Mouse (Mus musculus) stomach, embryonic 14.5 days (tissue): ENCODE measurements at regions not wholly inside any gene's neighbourhood (a gene's known extent, or its start where the extent isn't known, plus 50 kb on each side); places are given as distances from the start of the nearest gene placed in this dataset.

Source experiments
- ATAC-seq: fragments of 200-750 bp; cut with Nextera tagmentation; 2 replicates; pipeline ENCODE4 v1.8.0; 2017; ENCODE audit warnings: low read depth, moderate TSS enrichment; ENCODE audit not compliant: insufficient number of reproducible peaks, insufficient read depth, low FRiP score
- H3K27ac ChIP-seq: fragments of 300-500 bp; sonication (generic); 2 replicates; pipeline ENCODE4 v1.5.1; 2014; ENCODE audit warnings: mild to moderate bottlenecking, low read length, moderate library complexity, mixed read lengths
- H3K27me3 ChIP-seq: fragments of 300-500 bp; sonication (generic); 2 replicates; pipeline ENCODE4 v1.6.1; 2014; ENCODE audit warnings: low read length, control low read depth, mixed read lengths; ENCODE audit not compliant: control insufficient read depth, insufficient read depth
- H3K36me3 ChIP-seq: fragments of 300-500 bp; sonication (generic); 2 replicates; pipeline ENCODE4 v1.6.1; 2014; ENCODE audit warnings: mild to moderate bottlenecking, control low read depth, low read length, moderate library complexity, mixed read lengths; ENCODE audit not compliant: control insufficient read depth, insufficient read depth
- H3K4me1 ChIP-seq: fragments of 300-500 bp; sonication (generic); 2 replicates; pipeline ENCODE4 v1.6.1; 2014; ENCODE audit warnings: low read length, control low read depth, mixed read lengths; ENCODE audit not compliant: control insufficient read depth, insufficient read depth
- H3K4me2 ChIP-seq: fragments of 300-500 bp; sonication (generic); replicated peaks from 2 replicates; pipeline ENCODE4 v1.6.1; 2014; ENCODE audit warnings: low read depth, low read length, control low read depth
- H3K4me3 ChIP-seq: fragments of 300-500 bp; sonication (generic); 2 replicates; pipeline ENCODE4 v1.5.1; 2014; ENCODE audit warnings: low read depth, low read length, control low read depth
- H3K9ac ChIP-seq: fragments of 300-500 bp; sonication (generic); replicated peaks from 2 replicates; pipeline ENCODE4 v1.6.1; 2014; ENCODE audit warnings: low read depth, mild to moderate bottlenecking, control low read depth, low read length, moderate library complexity, mixed read lengths
- H3K9me3 ChIP-seq: fragments of 300-500 bp; sonication (generic); 2 replicates; pipeline ENCODE4 v1.6.1; 2016; ENCODE audit warnings: low read depth, low read length, control low read depth; ENCODE audit not compliant: control insufficient read depth
- WGBS: fragments of 180-500 bp; shearing (Covaris S2); extraction: QIAGEN DNeasy Blood & Tissue Kit; methylation state at CpG from one replicate; pipeline ENCODE4 v1.1.7; 2014; 5-methylcytosine and 5-hydroxymethylcytosine counted together

GRCm38 (mm10) chr11:63822847-63823246 lies 99.2 kb downstream of the Hs3st3b1 start:
- Histone ChIP-seq H3K27me3 (no peaks in the 10 kb centered on the region), H3K27ac (no peak overlapping the region), H3K9ac (no peak overlapping the region), H3K36me3 (no peaks in the 10 kb centered on the region), H3K4me1 (no peaks in the 10 kb centered on the region), H3K4me2 (no peak overlapping the region), H3K9me3 (no peaks in the 10 kb centered on the region), H3K4me3 (no peak overlapping the region)
- ATAC-seq = no peak
- WGBS = 78% methylated on average over 4 of the region's 4 CpGs

DNA sequence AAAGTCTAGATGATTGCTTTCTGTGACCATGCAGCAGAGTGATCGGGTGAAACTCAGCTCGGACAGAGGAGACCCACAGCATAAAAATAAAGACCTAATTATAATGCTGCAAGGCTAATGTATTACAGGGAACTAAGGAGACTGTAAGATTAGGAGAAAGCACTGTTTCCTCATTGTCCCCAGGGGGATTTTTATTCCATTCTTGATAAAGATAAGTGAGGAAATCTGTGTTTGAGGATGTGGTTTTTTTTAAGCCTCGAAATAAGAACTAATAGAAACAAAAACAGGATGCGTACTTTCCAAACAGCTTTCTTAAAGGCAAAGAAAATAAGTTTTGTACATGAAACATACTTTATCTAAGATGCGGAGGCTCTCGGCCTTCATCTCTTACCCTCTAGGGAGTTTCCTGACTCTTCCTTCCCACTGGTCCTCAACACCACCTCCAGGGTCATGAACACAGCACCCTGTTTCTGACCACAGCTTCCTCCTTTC lies 94.8 kb downstream of the Hs3st3b1 start:
- no peaks in the 10 kb centered on the region for H3K27me3 ChIP-seq

DNA sequence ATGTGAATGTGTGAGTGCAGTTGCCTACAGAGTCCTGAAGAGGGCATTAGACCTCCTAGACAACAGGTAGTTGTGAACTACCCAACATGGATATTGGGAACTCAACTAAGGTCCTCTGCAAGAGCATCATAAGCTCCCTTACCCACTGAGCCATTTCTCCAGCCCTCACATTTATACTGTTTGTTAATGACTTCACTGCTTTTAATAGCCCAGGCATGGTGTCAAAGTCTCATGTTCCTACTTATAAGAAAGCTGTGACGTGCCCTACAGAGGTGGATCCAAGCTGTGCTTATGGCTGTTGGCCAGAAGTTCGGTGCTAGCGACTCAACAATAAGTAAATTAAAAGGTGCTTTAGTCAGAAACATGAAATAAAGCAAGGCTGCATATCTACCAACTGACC lies 88.6 kb downstream of the Hs3st3b1 start:
- no peak for ATAC-seq
- no peaks in the 10 kb centered on the region for H3K36me3 ChIP-seq
- 75% methylated on average over 3 of the region's 3 CpGs for WGBS

More for the DNA sequence above, 94.8 kb downstream of the Hs3st3b1 start:
- Histone ChIP-seq H3K4me3 (no peak overlapping the region), H3K36me3 (no peaks in the 10 kb centered on the region), H3K9me3 (no peaks in the 10 kb centered on the region), H3K4me1 (no peaks in the 10 kb centered on the region), H3K27ac (no peak overlapping the region), H3K4me2 (no peak overlapping the region), H3K9ac (no peak overlapping the region)
- 87% methylated on average over 6 of the region's 6 CpGs for WGBS
- no peak for ATAC-seq

DNA sequence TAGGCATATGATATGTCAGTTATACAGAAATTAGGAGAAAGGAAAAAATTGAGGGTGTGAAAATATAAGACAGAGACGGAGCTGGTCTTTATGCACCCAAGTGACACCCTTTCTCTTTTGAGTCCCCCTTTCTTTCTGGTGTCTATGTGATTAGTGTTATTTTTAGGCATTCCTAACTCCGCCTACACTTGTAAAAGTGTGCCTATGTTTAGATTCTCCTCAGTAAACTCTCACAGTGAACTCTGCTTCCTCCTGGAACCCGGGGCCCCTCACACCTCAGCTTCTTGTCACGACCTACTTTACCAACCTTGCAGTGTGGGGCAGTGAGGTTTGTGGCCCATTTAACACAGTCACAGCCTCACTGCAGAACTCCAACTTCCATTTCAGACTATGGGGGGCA lies 88.0 kb downstream of the Hs3st3b1 start:
- H3K9ac ChIP-seq = no peak overlapping the region
- no peaks in the 10 kb centered on the region for H3K36me3 ChIP-seq
- H3K4me2 ChIP-seq = no peak overlapping the region
- 45% methylated on average over 4 of the region's 4 CpGs for WGBS
- ATAC-seq = no peak
- no peak overlapping the region for H3K4me3 ChIP-seq
- no peaks in the 10 kb centered on the region for H3K4me1 ChIP-seq
- no peaks in the 10 kb centered on the region for H3K27me3 ChIP-seq
- no peak overlapping the region for H3K27ac ChIP-seq
- no peaks in the 10 kb centered on the region for H3K9me3 ChIP-seq

More for the DNA sequence above, 88.6 kb downstream of the Hs3st3b1 start:
- Histone ChIP-seq H3K4me1 (no peaks in the 10 kb centered on the region), H3K27ac (no peak overlapping the region), H3K27me3 (no peaks in the 10 kb centered on the region), H3K9me3 (no peaks in the 10 kb centered on the region), H3K4me3 (no peak overlapping the region), H3K9ac (no peak overlapping the region), H3K4me2 (no peak overlapping the region)

GRCm38 (mm10) chr11:63834631-63835030 lies 87.5 kb downstream of the Hs3st3b1 start:
- Histone ChIP-seq H3K36me3 (no peaks in the 10 kb centered on the region), H3K4me3 (no peak overlapping the region), H3K4me2 (no peak overlapping the region), H3K27ac (no peak overlapping the region), H3K9me3 (no peaks in the 10 kb centered on the region), H3K27me3 (no peaks in the 10 kb centered on the region), H3K9ac (no peak overlapping the region), H3K4me1 (no peaks in the 10 kb centered on the region)
- no peak for ATAC-seq
- WGBS = 60% methylated on average over 7 of the region's 7 CpGs
